ENCODE assay signal across 24 mouse cellular contexts in genomic region chr1:187888142-187888541, GRCm38 (mm10).
DNase-seq lines count a peak whose midpoint lies in the region; ATAC-seq and TF ChIP-seq lines count a peak whose summit lies in the region.
"Had no signal": no experiment of that assay in that cellular context is flagged by ENCODE, and none has a peak within 500 bp of the region (broad histone marks: within the 10 kb centered on the region; RNA-seq: fewer than 3 reads in every experiment).

No protein-coding gene starts in this region.

- no peaks in the 10 kb centered on the region for H3K36me3 ChIP-seq in embryonic facial prominence, embryonic 14.5 days (ENCODE audit: control insufficient read depth, insufficient read depth, low read length)
- no peaks in the 10 kb centered on the region for H3K36me3 ChIP-seq in embryonic facial prominence, embryonic 10.5 days (replicated peaks)
- no peaks in the 10 kb centered on the region for H3K36me3 ChIP-seq in midbrain, embryonic 11.5 days (ENCODE audit: control insufficient read depth, insufficient read depth, low read length)
- H3K36me3 ChIP-seq in midbrain, postnatal 0 days (ENCODE audit: insufficient read depth, low read length): no peaks in the 10 kb centered on the region
- H3K36me3 ChIP-seq: embryonic facial prominence, embryonic 12.5 days; forebrain, embryonic 15.5 days; heart, embryonic 10.5 days had no signal

- no peaks in the 10 kb centered on the region for H3K27me3 ChIP-seq in embryonic facial prominence, embryonic 14.5 days (replicated peaks; ENCODE audit: control insufficient read depth, insufficient read depth, low read length)
- H3K27me3 ChIP-seq in embryonic facial prominence, embryonic 10.5 days (replicated peaks; ENCODE audit: low read depth, poor library complexity, severe bottlenecking): no peaks in the 10 kb centered on the region
- H3K27me3 ChIP-seq in midbrain, embryonic 11.5 days (ENCODE audit: control insufficient read depth, insufficient read depth, low read length): no peaks in the 10 kb centered on the region
- H3K27me3 ChIP-seq in midbrain, postnatal 0 days (ENCODE audit: insufficient read depth, low read length): no peaks in the 10 kb centered on the region
- H3K27me3 ChIP-seq: embryonic facial prominence, embryonic 12.5 days; forebrain, embryonic 15.5 days had no signal

- no peak overlapping the region for H3K27ac ChIP-seq in embryonic facial prominence, embryonic 14.5 days (replicated peaks; ENCODE audit: low read depth, low read length)
- H3K27ac ChIP-seq in embryonic facial prominence, embryonic 10.5 days (replicated peaks): no peak overlapping the region
- H3K27ac ChIP-seq in midbrain, embryonic 11.5 days (ENCODE audit: low read depth, low read length): no peak overlapping the region
- no peak overlapping the region for H3K27ac ChIP-seq in midbrain, postnatal 0 days (ENCODE audit: low read depth, low read length)
- H3K27ac ChIP-seq: embryonic facial prominence, embryonic 12.5 days; forebrain, embryonic 15.5 days; heart, embryonic 10.5 days; hindbrain, embryonic 14.5 days; hindbrain, postnatal 0 days had no signal

- no peak for TF ChIP-seq CTCF in midbrain, postnatal 0 days (IDR thresholded peaks at IDR 0.05)

- WGBS in embryonic facial prominence, embryonic 14.5 days: 74% methylated on average over 8 of the region's 8 CpGs
- 71% methylated on average over 8 of the region's 8 CpGs for WGBS in embryonic facial prominence, embryonic 10.5 days
- 93% methylated on average over 8 of the region's 8 CpGs for WGBS in midbrain, embryonic 11.5 days
- 60% methylated on average over 8 of the region's 8 CpGs for WGBS in midbrain, postnatal 0 days

- H3K4me2 ChIP-seq in embryonic facial prominence, embryonic 14.5 days (ENCODE audit: low read depth, low read length): no peak overlapping the region
- H3K4me2 ChIP-seq in midbrain, embryonic 11.5 days: no peak overlapping the region
- H3K4me2 ChIP-seq in midbrain, postnatal 0 days (ENCODE audit: low read depth, low read length, poor library complexity, severe bottlenecking): no peak overlapping the region
- H3K4me2 ChIP-seq: embryonic facial prominence, embryonic 12.5 days; forebrain, embryonic 15.5 days; hindbrain, embryonic 14.5 days had no signal

- H3K4me3 ChIP-seq in embryonic facial prominence, embryonic 14.5 days (ENCODE audit: low read depth, low read length): no peak overlapping the region
- H3K4me3 ChIP-seq in embryonic facial prominence, embryonic 10.5 days: no peak overlapping the region
- H3K4me3 ChIP-seq in midbrain, embryonic 11.5 days (ENCODE audit: low read depth, low read length): no peak overlapping the region
- no peak overlapping the region for H3K4me3 ChIP-seq in midbrain, postnatal 0 days (ENCODE audit: low read depth, low read length)
- H3K4me3 ChIP-seq: embryonic facial prominence, embryonic 12.5 days; erythroblast, embryonic 14.5 days; forebrain, embryonic 15.5 days; heart, embryonic 10.5 days had no signal

- peak; percentile 37; the same call in 1 of the 2 replicates for ATAC-seq in embryonic facial prominence, embryonic 14.5 days (ENCODE audit: low read depth)
- ATAC-seq in midbrain, embryonic 11.5 days (ENCODE audit: low FRiP score): no peak
- no peak for ATAC-seq in midbrain, postnatal 0 days (ENCODE audit: low FRiP score)
- ATAC-seq in megakaryocyte progenitor cell, adult 5-6 weeks (replicated peaks; ENCODE audit: poor library complexity): no peak
- ATAC-seq: CD4-positive, CD25-positive, alpha-beta regulatory T cell, adult 4 months; forebrain, embryonic 15.5 days; hindbrain, postnatal 0 days; inflammation-experienced regulatory T-cells, adult 6 months had no signal

- H3K9me3 ChIP-seq in embryonic facial prominence, embryonic 14.5 days (ENCODE audit: control insufficient read depth, low read length): no peaks in the 10 kb centered on the region
- no peaks in the 10 kb centered on the region for H3K9me3 ChIP-seq in embryonic facial prominence, embryonic 10.5 days
- H3K9me3 ChIP-seq in midbrain, embryonic 11.5 days (ENCODE audit: control insufficient read depth, low read length): no peaks in the 10 kb centered on the region
- H3K9me3 ChIP-seq in midbrain, postnatal 0 days (ENCODE audit: low read length): no peaks in the 10 kb centered on the region
- H3K9me3 ChIP-seq: embryonic facial prominence, embryonic 12.5 days; forebrain, embryonic 15.5 days; heart, embryonic 10.5 days had no signal

- no peaks in the 10 kb centered on the region for H3K4me1 ChIP-seq in embryonic facial prominence, embryonic 14.5 days (ENCODE audit: control insufficient read depth, insufficient read depth, low read length)
- H3K4me1 ChIP-seq in embryonic facial prominence, embryonic 10.5 days: peaks cover 7% of the 10 kb centered on the region; the same call in 1 of the 2 replicates
- H3K4me1 ChIP-seq in midbrain, embryonic 11.5 days (ENCODE audit: control insufficient read depth, insufficient read depth, low read length): no peaks in the 10 kb centered on the region
- no peaks in the 10 kb centered on the region for H3K4me1 ChIP-seq in midbrain, postnatal 0 days (ENCODE audit: insufficient read depth, low read length)
- H3K4me1 ChIP-seq: embryonic facial prominence, embryonic 12.5 days; forebrain, embryonic 15.5 days had no signal

- no peak overlapping the region for H3K9ac ChIP-seq in embryonic facial prominence, embryonic 14.5 days (ENCODE audit: low read depth, low read length)
- H3K9ac ChIP-seq in midbrain, embryonic 11.5 days (ENCODE audit: low read length): no peak overlapping the region
- H3K9ac ChIP-seq in midbrain, postnatal 0 days (replicated peaks; ENCODE audit: low read length, poor library complexity, severe bottlenecking): no peak overlapping the region
- H3K9ac ChIP-seq: embryonic facial prominence, embryonic 12.5 days; forebrain, embryonic 15.5 days; hindbrain, embryonic 14.5 days had no signal

- DNase-seq in embryonic facial prominence, embryonic 14.5 days (ENCODE audit: low spot score): no peak
- DNase-seq in embryonic facial prominence, embryonic 10.5 days (ENCODE audit: low spot score): no peak
- DNase-seq in heart, adult 11 months: peak; percentile 90
- no peak for DNase-seq in heart, adult 8-10 months (ENCODE audit: low spot score)
- DNase-seq in midbrain, embryonic 11.5 days (ENCODE audit: low spot score, missing footprints): peak; percentile 56
- no peak for DNase-seq in midbrain, postnatal 0 days (ENCODE audit: low spot score)
- DNase-seq: adrenal gland, adult 2 months; adrenal gland, postnatal 14 days; cerebellum, adult 11-12 months; cerebellum, adult 9-10 months; gastrocnemius, postnatal 10 days; gastrocnemius, postnatal 36 days; heart, postnatal 4 days; kidney, adult 18-20 months; kidney, adult 9 months had no signal

Comparison
In these comparisons a context has a peak if more than half of its experiments do, and no peak if none do; other contexts are left out.
1. DNase-seq: peak in heart, adult 11 months (single experiment) and midbrain, embryonic 11.5 days (single experiment); none in embryonic facial prominence, embryonic 14.5 days (single experiment), embryonic facial prominence, embryonic 10.5 days (single experiment), heart, adult 8-10 months (single experiment) and midbrain, postnatal 0 days (single experiment).